In genomic region chr6:90757427-90757883, GRCm38 (mm10) we compare ENCODE assay signal across 7 mouse cellular contexts.
A peak's percentile ranks its signal among the peaks of the same experiment; 100 is the strongest.
DNase-seq lines count a peak whose midpoint lies in the region; ATAC-seq and TF ChIP-seq lines count a peak whose summit lies in the region.

No protein-coding gene starts in this region.

- H3K4me3 ChIP-seq in midbrain, embryonic 10.5 days: no peak overlapping the region
- H3K4me3 ChIP-seq in midbrain, embryonic 13.5 days (replicated peaks): no peak overlapping the region
- no peak overlapping the region for H3K4me3 ChIP-seq in lung, postnatal 0 days (ENCODE audit: low read depth, low read length)

- H3K4me1 ChIP-seq in midbrain, embryonic 10.5 days: peaks cover 43% of the 10 kb centered on the region
- peaks cover 44% of the 10 kb centered on the region for H3K4me1 ChIP-seq in midbrain, embryonic 13.5 days (replicated peaks)
- H3K4me1 ChIP-seq in lung, postnatal 0 days (ENCODE audit: insufficient read depth, low read depth, low read length): no peaks in the 10 kb centered on the region; the same call in 1 of the 2 replicates

- no peak for ATAC-seq in midbrain, embryonic 13.5 days
- ATAC-seq in lung, postnatal 0 days: peak; percentile 27

- peak overlapping the region; percentile 55; the same call in 1 of the 2 replicates for H3K27ac ChIP-seq in midbrain, embryonic 10.5 days (replicated peaks)
- H3K27ac ChIP-seq in midbrain, embryonic 13.5 days: no peak overlapping the region
- H3K27ac ChIP-seq in lung, postnatal 0 days (ENCODE audit: low read length): no peak overlapping the region

- no peak overlapping the region for H3K9ac ChIP-seq in midbrain, embryonic 13.5 days (replicated peaks)
- no peak overlapping the region for H3K9ac ChIP-seq in lung, postnatal 0 days (replicated peaks; ENCODE audit: low read depth)

- no peak for TF ChIP-seq CTCF in lung, postnatal 0 days (IDR thresholded peaks at IDR 0.05)

- H3K9me3 ChIP-seq in midbrain, embryonic 10.5 days (replicated peaks): no peaks in the 10 kb centered on the region
- H3K9me3 ChIP-seq in midbrain, embryonic 13.5 days: no peaks in the 10 kb centered on the region
- H3K9me3 ChIP-seq in lung, postnatal 0 days (ENCODE audit: low read length): no peaks in the 10 kb centered on the region

- intact Hi-C loops in heart, postnatal 10 days (cut with DNase I): no loop called here

- DNase-seq in midbrain, embryonic 10.5 days (ENCODE audit: low spot score): no peak
- peak; percentile 50 to 51 for DNase-seq in heart, postnatal 10 days
- DNase-seq in lung, postnatal 0 days (ENCODE audit: low spot score): no peak
- DNase-seq in thymus, postnatal 25 days: peak; percentile 61
- no peak for DNase-seq in layer of hippocampus, adult 18-20 months (ENCODE audit: low spot score in 2 of 2)
- no peak for DNase-seq in urinary bladder, postnatal 10 days (ENCODE audit: low spot score)

- no peaks in the 10 kb centered on the region for H3K27me3 ChIP-seq in midbrain, embryonic 10.5 days (ENCODE audit: low read depth, poor library complexity, severe bottlenecking)
- no peaks in the 10 kb centered on the region for H3K27me3 ChIP-seq in midbrain, embryonic 13.5 days
- no peaks in the 10 kb centered on the region for H3K27me3 ChIP-seq in lung, postnatal 0 days (replicated peaks; ENCODE audit: insufficient read depth, low read length)

- H3K36me3 ChIP-seq in midbrain, embryonic 10.5 days: peaks cover 17% of the 10 kb centered on the region
- peaks cover 8% of the 10 kb centered on the region; the same call in 1 of the 2 replicates for H3K36me3 ChIP-seq in midbrain, embryonic 13.5 days
- H3K36me3 ChIP-seq in lung, postnatal 0 days (ENCODE audit: insufficient read depth, low read length): no peaks in the 10 kb centered on the region

- 78% methylated on average over 12 of the region's 12 CpGs for WGBS in midbrain, embryonic 10.5 days
- 74% methylated on average over 12 of the region's 12 CpGs for WGBS in midbrain, embryonic 13.5 days
- 59% methylated on average over 12 of the region's 12 CpGs for WGBS in lung, postnatal 0 days

- no peak overlapping the region for H3K4me2 ChIP-seq in midbrain, embryonic 13.5 days (replicated peaks)
- no peak overlapping the region for H3K4me2 ChIP-seq in lung, postnatal 0 days (replicated peaks; ENCODE audit: low read depth, low read length)

- TF ChIP-seq EP300 in lung, postnatal 0 days (IDR thresholded peaks at IDR 0.05): no peak

Comparison
In these comparisons a context has a peak if more than half of its experiments do, and no peak if none do; other contexts are left out.
1. DNase-seq: peak in heart, postnatal 10 days (2 of 2) and thymus, postnatal 25 days (single experiment); none in midbrain, embryonic 10.5 days (single experiment), lung, postnatal 0 days (single experiment), layer of hippocampus, adult 18-20 months (0 of 2) and urinary bladder, postnatal 10 days (single experiment).